Mouse (Mus musculus): ENCODE measurements around the gene Scn3a.
"Not testable (repeated sequence)": the region's sequence is repeated elsewhere in the genome, so short reads cannot be mapped to it uniquely, and the experiment has no call there.

DNA sequence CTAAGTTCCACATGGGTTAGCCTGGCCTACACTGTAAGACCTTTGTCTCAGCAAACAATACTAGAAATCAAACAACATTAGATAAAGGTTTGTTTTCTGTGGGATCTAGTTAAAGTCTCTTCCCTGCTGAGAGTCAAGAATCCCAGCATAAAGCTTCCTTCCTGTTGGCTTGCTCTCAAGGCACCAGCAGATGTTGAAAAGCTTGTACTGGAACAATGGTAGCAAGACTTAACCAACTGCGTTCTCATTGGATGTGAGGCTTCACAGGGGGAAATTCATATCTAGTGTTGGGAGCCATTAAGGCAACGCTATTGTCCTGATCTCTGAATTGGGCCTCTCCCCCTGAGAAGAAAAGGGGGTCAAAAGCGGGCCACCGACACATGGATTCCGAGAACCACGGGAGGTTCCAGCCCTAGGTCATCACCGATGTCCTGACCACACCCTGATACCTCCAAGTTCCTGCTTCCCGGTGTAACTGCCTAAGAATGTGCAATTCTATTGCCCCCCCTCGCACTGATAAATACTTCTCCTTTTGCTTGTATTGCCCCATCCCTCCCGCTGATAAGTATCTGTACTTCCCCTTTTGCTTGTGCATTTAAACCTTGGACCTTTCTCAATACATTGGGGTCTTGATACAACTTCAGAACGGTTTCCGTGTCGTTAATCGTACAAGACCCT lies 115.9 kb downstream of the Scn3a start:
- TF ChIP-seq ZC3H11A (IDR thresholded peaks at IDR 0.05; ENCODE audit: borderline replicate concordance, low read depth, low read length); MAFK (IDR thresholded peaks at IDR 0.05; ENCODE audit: insufficient read depth, low read depth, low read length); ZNF384 (IDR thresholded peaks at IDR 0.05; ENCODE audit: low read depth, low read length); CHD2 (IDR thresholded peaks at IDR 0.05; ENCODE audit: low read depth, low read length); HCFC1 (IDR thresholded peaks at IDR 0.05; ENCODE audit: borderline replicate concordance, insufficient read depth, low read length): not testable (repeated sequence)
